Mouse (Mus musculus) limb, embryonic 10.5 days (tissue): ENCODE results near the gene Mok. TPM values are rescaled to one million over a fixed set of nuclear protein-coding genes. Genes with fewer than 3 reads are reported as not detected.

Experiments used
- DNase-seq: peaks from one replicate; pipeline ENCODE4 v3.0.0-alpha.2; 2017; ENCODE audit warnings: low spot score
- H3K27ac ChIP-seq: fragments of 300-500 bp; sonication (generic); 2 replicates; pipeline ENCODE4 v1.5.1; 2016; ENCODE audit warnings: mild to moderate bottlenecking
- H3K27me3 ChIP-seq: fragments of 300-500 bp; sonication (generic); 2 replicates; pipeline ENCODE4 v1.6.1; 2016; ENCODE audit warnings: low read depth, mild to moderate bottlenecking; ENCODE audit not compliant: poor library complexity, severe bottlenecking
- H3K36me3 ChIP-seq: fragments of 300-500 bp; sonication (generic); 2 replicates; pipeline ENCODE4 v1.6.1; 2016; ENCODE audit warnings: mild to moderate bottlenecking, moderate library complexity
- H3K4me1 ChIP-seq: fragments of 300-500 bp; sonication (generic); 2 replicates; pipeline ENCODE4 v1.6.1; 2016
- H3K4me3 ChIP-seq: fragments of 300-500 bp; sonication (generic); 2 replicates; pipeline ENCODE4 v1.5.1; 2016; ENCODE audit warnings: mild to moderate bottlenecking, moderate library complexity
- H3K9me3 ChIP-seq: fragments of 300-500 bp; sonication (generic); replicated peaks from 2 replicates; pipeline ENCODE4 v1.6.1; 2016; ENCODE audit warnings: mild to moderate bottlenecking
- WGBS: fragments of 180-500 bp; shearing (Covaris S2); methylation state at CpG from one replicate; pipeline ENCODE4 v1.1.7; 2016; 5-methylcytosine and 5-hydroxymethylcytosine counted together
- polyA plus RNA-seq: library from polyadenylated mRNA; unstranded; fragments of >200 nt; fragmentation: Nextera tagmentation; extraction: Ambion mirVana; gene quantifications from 2 replicates; pipeline ENCODE4 v1.2.1, GENCODE M21; 2016

Gene Mok
- polyA plus RNA-seq, 1 experiment from 2014 or later, result 6.5 TPM

DNA sequence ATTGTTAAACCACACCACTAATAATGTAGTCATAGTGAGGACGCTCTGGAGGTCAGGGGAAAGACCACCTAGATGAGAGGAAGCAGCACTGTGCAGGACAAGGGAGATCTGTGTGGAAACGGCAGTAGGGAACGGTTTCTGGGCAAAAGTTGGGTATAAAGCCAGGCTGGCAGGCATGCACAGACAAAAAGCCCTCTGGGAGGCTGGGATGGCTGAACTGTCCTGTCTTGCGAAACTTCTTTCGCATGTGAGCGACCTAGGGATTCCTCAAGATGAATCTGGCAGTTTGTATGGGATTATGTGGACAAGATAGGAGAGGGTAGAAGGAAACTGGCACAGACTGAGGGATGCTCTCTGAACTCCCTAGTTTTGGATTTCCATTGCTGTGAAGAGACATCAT, 68.8 kb downstream of the Mok start:
- Histone ChIP-seq H3K27ac (no peak overlapping the region), H3K4me1 (peaks cover 17% of the 10 kb centered on the region), H3K4me3 (no peak overlapping the region), H3K36me3 (no peaks in the 10 kb centered on the region), H3K9me3 (no peaks in the 10 kb centered on the region), H3K27me3 (no peaks in the 10 kb centered on the region)
- no peak for DNase-seq
- 97% methylated on average over 6 of the region's 6 CpGs for WGBS

DNA sequence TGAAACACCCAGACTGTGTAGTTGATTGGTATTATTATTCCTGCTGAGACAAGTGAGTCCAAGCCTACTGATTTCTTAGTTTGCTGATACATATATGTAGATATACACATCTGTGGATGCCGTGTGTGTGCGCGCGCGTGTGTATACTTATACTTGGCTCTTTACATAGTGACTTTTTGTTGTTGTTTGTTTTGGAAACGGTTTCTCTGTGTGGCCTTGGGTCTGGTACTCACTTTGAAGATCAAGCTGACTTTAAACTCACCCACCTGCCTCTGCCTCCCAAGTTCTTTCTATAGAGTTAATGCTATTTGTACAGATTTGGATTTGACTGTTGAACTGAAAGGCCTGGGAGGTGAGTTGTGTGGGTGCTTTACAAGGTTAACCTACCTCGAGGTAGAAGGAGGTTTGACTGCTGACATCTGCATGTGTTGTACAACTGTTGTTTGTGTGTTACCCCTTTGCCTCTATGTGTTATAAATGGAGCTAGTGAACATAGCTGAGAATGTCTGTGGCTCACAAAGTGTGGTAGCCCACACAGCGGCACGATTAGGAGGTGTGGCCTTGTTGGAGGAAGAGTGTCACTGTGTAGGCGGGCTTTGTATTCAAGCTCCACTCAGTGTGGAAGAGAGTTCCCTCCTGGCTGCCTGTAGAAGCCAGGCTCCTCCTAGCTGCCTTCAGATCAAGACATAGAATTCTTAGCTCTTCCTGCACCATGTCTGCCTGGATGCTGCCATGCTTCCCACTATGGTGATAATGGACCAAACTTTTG, 70.1 kb downstream of the Mok start:
- Histone ChIP-seq H3K27ac (no peak overlapping the region), H3K9me3 (no peaks in the 10 kb centered on the region), H3K36me3 (no peaks in the 10 kb centered on the region), H3K4me1 (peaks cover 10% of the 10 kb centered on the region), H3K27me3 (no peaks in the 10 kb centered on the region), H3K4me3 (no peak overlapping the region)
- DNase-seq, result no peak
- WGBS, result 94% methylated on average over 10 of the region's 10 CpGs

DNA sequence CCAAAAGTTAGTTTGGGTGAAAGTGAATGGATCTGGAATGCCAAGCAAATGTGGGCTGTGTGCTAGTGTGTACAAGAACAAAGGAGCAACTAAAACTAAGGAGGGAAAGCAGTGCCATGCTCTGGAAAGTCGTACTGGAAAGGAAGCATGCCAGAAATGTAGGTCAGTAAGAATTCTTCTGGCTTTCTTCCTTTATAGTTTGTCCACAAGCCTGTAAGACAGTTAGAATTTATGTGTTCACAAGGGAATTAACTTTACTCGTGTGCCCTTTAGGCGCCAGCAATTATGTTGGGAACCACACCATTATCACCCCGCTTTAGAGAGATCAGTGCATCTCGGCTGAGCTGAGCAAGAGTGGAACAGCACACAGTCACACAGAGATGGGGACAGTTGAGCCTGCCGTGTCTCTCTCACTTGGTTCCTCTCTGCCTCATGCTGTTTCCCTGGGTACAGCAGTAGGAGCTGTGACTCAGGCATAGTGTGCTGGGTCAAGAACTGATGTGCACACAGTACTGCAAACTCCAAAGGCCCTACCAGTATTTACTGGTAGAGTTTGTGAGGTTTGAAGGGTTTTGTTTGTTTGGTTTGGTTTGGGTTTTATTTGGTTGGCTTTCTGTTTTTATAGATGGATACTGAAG, 71.0 kb downstream of the Mok start:
- no peak for DNase-seq
- 0 out of 2 replicates have a peak, but pooled peaks cover 5% of the 10 kb centered on the region for H3K4me1 ChIP-seq
- no peak overlapping the region for H3K4me3 ChIP-seq
- 65% methylated on average over 6 of the region's 6 CpGs for WGBS
- no peaks in the 10 kb centered on the region for H3K9me3 ChIP-seq
- H3K27ac ChIP-seq, result no peak overlapping the region
- no peaks in the 10 kb centered on the region for H3K27me3 ChIP-seq
- no peaks in the 10 kb centered on the region for H3K36me3 ChIP-seq

DNA sequence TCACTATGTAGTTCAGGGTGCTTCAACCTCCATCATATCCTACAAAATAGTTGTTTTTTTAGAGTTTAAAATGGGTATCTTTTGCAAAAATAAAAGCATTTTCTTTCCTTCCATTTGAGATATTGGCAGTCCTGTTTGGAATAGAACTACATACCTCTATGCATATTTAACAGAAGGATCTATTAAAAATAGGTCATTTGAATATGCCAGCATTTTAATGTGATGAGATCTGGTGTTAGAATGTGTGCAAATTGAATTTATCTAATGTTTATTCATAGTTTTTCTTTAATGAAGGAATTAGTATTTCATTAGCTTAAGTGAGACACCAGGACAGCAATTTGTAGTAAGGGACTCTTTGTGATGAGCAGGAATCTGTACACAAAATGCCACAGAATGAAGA, 72.2 kb downstream of the Mok start:
- Histone ChIP-seq H3K36me3 (0 out of 2 replicates have a peak, but pooled peaks cover under 1% of the 10 kb centered on the region), H3K27me3 (no peaks in the 10 kb centered on the region), H3K27ac (no peak overlapping the region), H3K9me3 (no peaks in the 10 kb centered on the region), H3K4me3 (no peak overlapping the region), H3K4me1 (0 out of 2 replicates have a peak, but pooled peaks cover 5% of the 10 kb centered on the region)
- no peak for DNase-seq

DNA sequence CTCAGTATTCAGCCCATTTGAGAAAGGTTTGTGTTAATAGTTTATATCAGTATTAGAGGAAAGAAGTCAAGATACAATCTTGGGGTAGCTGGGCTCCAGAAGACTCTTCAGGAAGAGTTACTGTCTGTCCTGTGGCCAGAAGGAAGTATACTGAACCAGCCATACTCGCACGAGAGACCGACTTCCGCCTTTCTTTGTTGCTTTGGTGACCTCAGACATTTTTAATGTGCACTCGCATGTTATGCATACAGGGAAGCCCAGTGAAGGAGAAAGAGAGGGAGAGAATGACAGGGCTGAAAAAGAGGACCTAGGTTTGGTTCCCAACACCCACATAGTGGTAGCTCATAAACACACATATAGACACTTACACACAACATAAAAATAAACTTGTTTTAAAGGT, 76.2 kb downstream of the Mok start:
- no peak for DNase-seq
- 0 out of 2 replicates have a peak, but pooled peaks cover 7% of the 10 kb centered on the region for H3K36me3 ChIP-seq
- 0 out of 2 replicates have a peak, but pooled peaks cover 1% of the 10 kb centered on the region for H3K4me1 ChIP-seq
- WGBS, result 92% methylated on average over 5 of the region's 5 CpGs
- no peak overlapping the region for H3K27ac ChIP-seq
- no peaks in the 10 kb centered on the region for H3K9me3 ChIP-seq
- no peaks in the 10 kb centered on the region for H3K27me3 ChIP-seq
- H3K4me3 ChIP-seq, result no peak overlapping the region

DNA sequence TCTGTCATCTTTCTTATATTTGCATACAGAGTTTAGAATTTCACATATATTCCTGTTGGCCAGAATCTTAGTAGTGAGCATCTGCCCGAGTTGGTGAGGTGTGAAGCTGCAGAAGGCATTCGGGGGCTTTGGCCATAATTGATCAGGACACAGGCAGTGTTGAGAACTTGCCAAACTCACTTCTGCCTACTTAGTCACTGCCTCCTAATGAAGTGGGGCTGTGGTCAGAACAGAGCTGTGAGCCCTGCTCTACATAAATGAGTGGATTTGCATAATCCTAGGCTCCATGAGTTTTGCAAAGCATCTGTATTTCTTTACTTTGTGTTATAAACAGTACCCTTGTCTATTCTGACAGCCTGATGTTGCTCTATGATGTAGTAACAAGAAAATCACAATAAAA, 78.4 kb downstream of the Mok start:
- no peak overlapping the region for H3K4me3 ChIP-seq
- 0 out of 2 replicates have a peak, but pooled peaks cover 9% of the 10 kb centered on the region for H3K36me3 ChIP-seq
- no peaks in the 10 kb centered on the region for H3K27me3 ChIP-seq
- no peak for DNase-seq
- H3K4me1 ChIP-seq, result no peaks in the 10 kb centered on the region
- 85% methylated on average over 2 of the region's 2 CpGs for WGBS
- H3K27ac ChIP-seq, result no peak overlapping the region
- H3K9me3 ChIP-seq, result no peaks in the 10 kb centered on the region

DNA sequence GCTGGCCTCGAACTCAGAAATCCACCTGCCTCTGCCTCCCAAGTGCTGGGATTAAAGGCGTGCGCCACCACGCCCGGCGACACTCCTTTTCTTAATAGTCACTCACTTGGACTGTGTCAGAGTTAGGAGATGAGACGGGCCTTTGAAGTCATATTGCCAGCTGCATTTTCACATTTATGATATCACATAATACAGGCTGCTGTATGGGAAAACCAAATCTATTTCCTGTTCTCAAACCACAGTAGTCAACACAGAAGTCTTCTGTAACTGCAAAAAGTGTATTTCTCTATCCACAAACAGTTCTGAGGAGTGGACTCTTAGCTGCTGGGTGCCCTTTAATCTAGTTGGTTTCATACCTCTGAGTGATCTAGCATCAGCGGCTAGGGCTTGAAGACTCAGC, 81.8 kb downstream of the Mok start:
- DNase-seq, result no peak
- WGBS, result 91% methylated on average over 8 of the region's 8 CpGs
- peaks cover 26% of the 10 kb centered on the region for H3K36me3 ChIP-seq
- H3K9me3 ChIP-seq, result no peaks in the 10 kb centered on the region
- no peak overlapping the region for H3K4me3 ChIP-seq
- H3K27me3 ChIP-seq, result no peaks in the 10 kb centered on the region
- H3K4me1 ChIP-seq, result no peaks in the 10 kb centered on the region
- H3K27ac ChIP-seq, result no peak overlapping the region

Other genes starting within 250 kb of the Mok start
- 63.3 and 67.9 TPM in 2 replicates for gene Dync1h1, start 239.5 kb downstream of the Mok start, polyA plus RNA-seq
- gene 1700001K19Rik, start 158.3 kb downstream of the Mok start, polyA plus RNA-seq, result not detected in 2 replicates
- 1,005 and 1,256 TPM in 2 replicates for gene Hsp90aa1, start 138.2 kb downstream of the Mok start, polyA plus RNA-seq
- 24.8 and 27.0 TPM in 2 replicates for gene Wdr20, start 103.0 kb downstream of the Mok start, polyA plus RNA-seq
- 3.9 and 6.2 TPM in 2 replicates for gene Zfp839, start 9.3 kb upstream of the Mok start, polyA plus RNA-seq
- gene Cinp, start 48.2 kb upstream of the Mok start, polyA plus RNA-seq, result 88.4 and 114 TPM in 2 replicates
- gene Tecpr2, start 48.3 kb upstream of the Mok start, polyA plus RNA-seq, result 6.0 and 6.7 TPM in 2 replicates
- 15.2 and 17.2 TPM in 2 replicates for gene Ankrd9, start 138.1 kb upstream of the Mok start, polyA plus RNA-seq
- gene Rcor1, start 198.4 kb upstream of the Mok start, polyA plus RNA-seq, result 7.9 and 9.1 TPM in 2 replicates